Mouse (Mus musculus): ENCODE data around the gene Shc4.

DNA sequence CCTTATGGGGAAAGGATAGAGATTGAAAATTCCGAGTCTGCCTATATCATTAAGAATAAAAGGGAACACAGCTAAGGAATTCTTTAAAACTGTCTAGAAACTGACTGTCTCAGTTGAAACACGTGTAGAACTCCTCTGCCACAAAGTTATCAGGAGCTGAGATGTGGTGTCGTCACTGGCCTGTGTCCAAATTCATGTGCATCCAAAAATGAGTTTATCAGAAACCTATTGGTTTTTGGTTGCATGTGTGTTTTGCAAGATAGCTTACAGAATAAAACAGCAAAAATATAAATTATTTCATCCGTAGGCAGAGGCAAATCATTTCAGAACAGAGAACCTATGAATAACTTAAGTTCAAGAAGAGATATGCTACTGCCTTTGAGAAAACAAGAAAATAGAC is 57.3 kb downstream of the Shc4 start:
- TF ChIP-seq CTCF (IDR thresholded peaks at IDR 0.05; ENCODE audit: borderline replicate concordance, control insufficient read depth, extremely low read depth, insufficient read depth, low read length, poor library complexity): no peak
- TF ChIP-seq POLR2A (IDR thresholded peaks at IDR 0.05; ENCODE audit: control insufficient read depth, extremely low read depth, insufficient read depth, low read length, poor library complexity): no peak

All from thymus, adult 2 months (tissue).